Mouse (Mus musculus) NIH3T3 (cell line): ENCODE results near the gene Dmrtc2.

Experiments used
- DNase-seq: peaks from one replicate; pipeline ENCODE4 v3.0.0-alpha.2; 2012; ENCODE audit warnings: low read depth

Gene Dmrtc2

GRCm38 (mm10) chr7:24902264-24902629 lies 32.4 kb downstream of the Dmrtc2 start:
- no peak for DNase-seq

- DNase-seq, result peak; percentile 73
Observed at GRCm38 (mm10) chr7:24902630-24903443, 33.0 kb downstream of the Dmrtc2 start, which contains the start of gene Arhgef1. Gene Arhgef1 (plus strand): TSS chr7:24902912.

GRCm38 (mm10) chr7:24903444-24903825 lies 33.6 kb downstream of the Dmrtc2 start:
- no peak for DNase-seq

GRCm38 (mm10) chr7:24904070-24904483 lies 34.2 kb downstream of the Dmrtc2 start:
- peak; percentile 99 for DNase-seq

- peak; percentile 86 for DNase-seq
Observed at GRCm38 (mm10) chr7:24904936-24905335, 35.1 kb downstream of the Dmrtc2 start.

GRCm38 (mm10) chr7:24906551-24906950 lies 36.7 kb downstream of the Dmrtc2 start:
- peak; percentile 47 for DNase-seq

- no peak for DNase-seq
Observed at GRCm38 (mm10) chr7:24907211-24907748, 37.4 kb downstream of the Dmrtc2 start.

- DNase-seq, result no peak
Observed at GRCm38 (mm10) chr7:24912480-24912879, 42.6 kb downstream of the Dmrtc2 start.

- no peak for DNase-seq
Observed at GRCm38 (mm10) chr7:24918763-24919323, 49.0 kb downstream of the Dmrtc2 start.

- no peak for DNase-seq
Observed at GRCm38 (mm10) chr7:24919728-24920127, 49.9 kb downstream of the Dmrtc2 start.
